Mouse (Mus musculus) cerebellum, adult 2 months (tissue): ENCODE measurements around the gene Cacna1i. TPM values are rescaled to one million over a fixed set of nuclear protein-coding genes. Genes with fewer than 3 reads are reported as not detected.

Experiments
- DNase-seq, 2 experiments: peaks; one replicate each; pipeline ENCODE4 v3.0.0; 2021
- H3K27ac ChIP-seq: fragments of 200-500 bp; 2 replicates; pipeline ENCODE4 v1.5.1; 2012; ENCODE audit warnings: low read length, control low read depth, inconsistent platforms; ENCODE audit not compliant: insufficient read depth
- H3K27me3 ChIP-seq: fragments of 200-500 bp; 2 replicates; pipeline ENCODE4 v1.6.1; 2012; ENCODE audit warnings: inconsistent platforms, mild to moderate bottlenecking, low read length, moderate library complexity; ENCODE audit not compliant: control insufficient read depth, insufficient read depth
- H3K4me1 ChIP-seq: fragments of 200-500 bp; 2 replicates; pipeline ENCODE4 v1.6.1; 2011; ENCODE audit warnings: low read length; ENCODE audit not compliant: control insufficient read depth, insufficient read depth
- H3K4me3 ChIP-seq: fragments of 200-500 bp; replicated peaks from 2 replicates; pipeline ENCODE3; 2011; ENCODE audit warnings: mild to moderate bottlenecking, low read depth, low read length, control low read depth; ENCODE audit not compliant: insufficient read depth
- CTCF ChIP-seq: fragments of 200-500 bp; IDR thresholded peaks from 2 replicates; pipeline ENCODE4 v1.5.1; 2011; ENCODE audit warnings: low read depth, mild to moderate bottlenecking, control low read depth, low read length, moderate library complexity, borderline replicate concordance; ENCODE audit not compliant: insufficient read depth
- POLR2A ChIP-seq: fragments of 200-500 bp; IDR thresholded peaks from 2 replicates; pipeline ENCODE4 v1.6.1; 2011; ENCODE audit warnings: low read length, control low read depth, borderline replicate concordance; ENCODE audit not compliant: insufficient read depth
- WGBS: fragments of 180-500 bp; shearing (Covaris S2); methylation state at CpG from one replicate; pipeline ENCODE4 v1.1.7; 2018; 5-methylcytosine and 5-hydroxymethylcytosine counted together
- polyA plus RNA-seq: library from polyadenylated mRNA; depleted of rRNA; stranded (reverse); fragments of >200 nt; gene quantifications from 2 replicates; pipeline ENCODE4 v1.2.3, GENCODE M21; 2012

The Cacna1i gene
- polyA plus RNA-seq, 1 experiment: 20.8 TPM

GRCm38 (mm10) chr15:80259406-80260045 is 27.5 kb upstream of the Cacna1i start:
- TF ChIP-seq CTCF (no peak), POLR2A (no peak)
- Histone ChIP-seq H3K27me3 (no peaks in the 10 kb centered on the region), H3K4me1 (peaks cover 25% of the 10 kb centered on the region), H3K27ac (no peak overlapping the region), H3K4me3 (no peak overlapping the region)
- 61% methylated on average over 8 of the region's 8 CpGs for WGBS
- DNase-seq: no peak

GRCm38 (mm10) chr15:80260677-80261076 is 26.4 kb upstream of the Cacna1i start:
- Histone ChIP-seq H3K27ac (no peak overlapping the region), H3K4me1 (peaks cover 25% of the 10 kb centered on the region), H3K27me3 (no peaks in the 10 kb centered on the region), H3K4me3 (no peak overlapping the region)
- peak; percentile 87 to 92 for DNase-seq
- WGBS: 1% methylated on average over 3 of the region's 3 CpGs
- TF ChIP-seq POLR2A (no peak), CTCF (peak; percentile 99)

GRCm38 (mm10) chr15:80261100-80261499 is 25.9 kb upstream of the Cacna1i start:
- WGBS: 78% methylated on average over 7 of the region's 7 CpGs
- H3K4me1 ChIP-seq: peaks cover 25% of the 10 kb centered on the region
- no peaks in the 10 kb centered on the region for H3K27me3 ChIP-seq
- H3K4me3 ChIP-seq: no peak overlapping the region
- TF ChIP-seq POLR2A (no peak), CTCF (no peak)
- no peak for DNase-seq
- no peak overlapping the region for H3K27ac ChIP-seq

GRCm38 (mm10) chr15:80263610-80264575 is 23.1 kb upstream of the Cacna1i start, which contains the start of gene Rps19bp1:
Gene Rps19bp1, minus strand, starts transcription at chr15:80264315.
- Histone ChIP-seq H3K27me3 (no peaks in the 10 kb centered on the region), H3K4me1 (peaks cover 8% of the 10 kb centered on the region), H3K4me3 (peak within 1 kb of the TSS; percentile 79), H3K27ac (no peak within 1 kb of the TSS; the same call in 1 of the 2 replicates)
- 2% methylated on average over 66 of the region's 66 CpGs for WGBS
- peak; percentile 86 to 87 for DNase-seq
- TF ChIP-seq POLR2A: peak; percentile 76; the same call in 1 of the 2 replicates
- no peak for TF ChIP-seq CTCF

GRCm38 (mm10) chr15:80266281-80266680 is 20.8 kb upstream of the Cacna1i start:
- DNase-seq: peak; percentile 87
- H3K27ac ChIP-seq: no peak overlapping the region
- H3K4me3 ChIP-seq: no peak overlapping the region
- no peaks in the 10 kb centered on the region for H3K27me3 ChIP-seq
- peaks cover 4% of the 10 kb centered on the region; the same call in 1 of the 2 replicates for H3K4me1 ChIP-seq
- WGBS: 0% methylated on average over 2 of the region's 2 CpGs
- peak; percentile 95 for TF ChIP-seq CTCF
- TF ChIP-seq POLR2A: no peak

- DNase-seq: no peak
- H3K4me3 ChIP-seq: no peak overlapping the region
- no peaks in the 10 kb centered on the region for H3K27me3 ChIP-seq
- H3K27ac ChIP-seq: no peak overlapping the region
- no peak for TF ChIP-seq POLR2A
- no peak for TF ChIP-seq CTCF
- WGBS: 81% methylated on average over 3 of the region's 3 CpGs
- peaks cover 5% of the 10 kb centered on the region for H3K4me1 ChIP-seq
Measured at GRCm38 (mm10) chr15:80271858-80272396, 15.1 kb upstream of the Cacna1i start.

- Histone ChIP-seq H3K4me3 (no peak overlapping the region), H3K27ac (no peak overlapping the region), H3K4me1 (peaks cover 28% of the 10 kb centered on the region), H3K27me3 (no peaks in the 10 kb centered on the region)
- TF ChIP-seq POLR2A: no peak
- TF ChIP-seq CTCF: peak; percentile 71
- peak; percentile 66 to 70 for DNase-seq
- WGBS: 16% methylated on average over 9 of the region's 9 CpGs
Measured at GRCm38 (mm10) chr15:80277107-80277506, 9.9 kb upstream of the Cacna1i start.
